Mouse (Mus musculus): ENCODE results near the gene Mknk2.

Gene Mknk2

GRCm38 (mm10) chr10:80692249-80693165 lies 14.6 kb upstream of the Mknk2 start:
- no peak for DNase-seq (ENCODE audit: low read depth)

GRCm38 (mm10) chr10:80687850-80688249 lies 9.9 kb upstream of the Mknk2 start:
- DNase-seq (ENCODE audit: low read depth): peak; percentile 90

- DNase-seq (ENCODE audit: low read depth): no peak
These were observed 8.7 kb upstream of the Mknk2 start for GRCm38 (mm10) chr10:80686617-80687016.

- DNase-seq (ENCODE audit: low read depth): no peak
These were observed 7.1 kb upstream of the Mknk2 start for GRCm38 (mm10) chr10:80684984-80685383.

- DNase-seq (ENCODE audit: low read depth): peak; percentile 80
These were observed 6.3 kb upstream of the Mknk2 start for GRCm38 (mm10) chr10:80684214-80684613.

GRCm38 (mm10) chr10:80683647-80684046 lies 5.7 kb upstream of the Mknk2 start:
- DNase-seq (ENCODE audit: low read depth): no peak

- no peak for DNase-seq (ENCODE audit: low read depth)
These were observed 4.1 kb upstream of the Mknk2 start for GRCm38 (mm10) chr10:80682003-80682402.

GRCm38 (mm10) chr10:80680260-80680696 lies 2.4 kb upstream of the Mknk2 start:
- DNase-seq (ENCODE audit: low read depth): no peak

- no peak for DNase-seq (ENCODE audit: low read depth)
These were observed 1.8 kb upstream of the Mknk2 start for GRCm38 (mm10) chr10:80679556-80680259.

GRCm38 (mm10) chr10:80678601-80679377 lies 877 bp upstream of the Mknk2 start:
- DNase-seq (ENCODE audit: low read depth): peak; percentile 62

- peak; percentile 78 for DNase-seq (ENCODE audit: low read depth)
These were observed 610 bp downstream of the Mknk2 start for GRCm38 (mm10) chr10:80677128-80677875.

GRCm38 (mm10) chr10:80676198-80676928 lies 1.5 kb downstream of the Mknk2 start:
- DNase-seq (ENCODE audit: low read depth): peak; percentile 100

GRCm38 (mm10) chr10:80675405-80676197 lies 2.3 kb downstream of the Mknk2 start:
- peak; percentile 45 for DNase-seq (ENCODE audit: low read depth)

GRCm38 (mm10) chr10:80674851-80675404 lies 3.0 kb downstream of the Mknk2 start:
- DNase-seq (ENCODE audit: low read depth): peak; percentile 29

GRCm38 (mm10) chr10:80674161-80674711 lies 3.7 kb downstream of the Mknk2 start:
- peak; percentile 77 for DNase-seq (ENCODE audit: low read depth)

GRCm38 (mm10) chr10:80673690-80674089 lies 4.2 kb downstream of the Mknk2 start:
- no peak for DNase-seq (ENCODE audit: low read depth)

GRCm38 (mm10) chr10:80671936-80672690 lies 5.8 kb downstream of the Mknk2 start:
- DNase-seq (ENCODE audit: low read depth): no peak

GRCm38 (mm10) chr10:80671251-80671650 lies 6.7 kb downstream of the Mknk2 start:
- no peak for DNase-seq (ENCODE audit: low read depth)

GRCm38 (mm10) chr10:80670531-80670930 lies 7.4 kb downstream of the Mknk2 start:
- DNase-seq (ENCODE audit: low read depth): no peak
